Mouse (Mus musculus) embryo, embryonic 11 days (tissue): ENCODE results near the gene Nek1.

Experiments
- DNase-seq: peaks from one replicate; pipeline ENCODE4 v3.0.0-alpha.2; 2015

Nek1 gene

GRCm38 (mm10) chr8:61161461-61162185 is 168.6 kb downstream of the Nek1 start:
- no peak for DNase-seq

GRCm38 (mm10) chr8:61162186-61162566 is 169.2 kb downstream of the Nek1 start:
- DNase-seq: no peak

DNA sequence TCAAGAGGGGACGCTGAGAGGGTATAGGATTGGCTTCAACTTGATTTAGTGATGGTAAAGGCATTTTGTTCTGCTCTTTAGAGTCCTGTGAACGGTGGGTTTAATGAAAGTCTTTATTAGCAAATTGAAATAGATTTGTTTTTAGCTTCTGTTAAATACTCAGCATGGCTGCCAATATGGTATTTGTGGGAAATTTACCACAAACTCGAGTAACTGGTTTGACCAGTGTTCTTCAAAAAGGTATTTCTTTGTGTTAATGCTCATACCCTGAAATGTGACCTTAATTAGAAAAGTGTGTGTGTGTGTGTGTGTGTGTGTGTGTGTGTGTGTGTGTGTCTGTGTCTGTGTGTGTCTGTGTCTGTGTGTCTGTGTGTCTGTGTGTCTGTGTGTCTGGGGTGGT is 178.6 kb downstream of the Nek1 start:
- no peak for DNase-seq

DNA sequence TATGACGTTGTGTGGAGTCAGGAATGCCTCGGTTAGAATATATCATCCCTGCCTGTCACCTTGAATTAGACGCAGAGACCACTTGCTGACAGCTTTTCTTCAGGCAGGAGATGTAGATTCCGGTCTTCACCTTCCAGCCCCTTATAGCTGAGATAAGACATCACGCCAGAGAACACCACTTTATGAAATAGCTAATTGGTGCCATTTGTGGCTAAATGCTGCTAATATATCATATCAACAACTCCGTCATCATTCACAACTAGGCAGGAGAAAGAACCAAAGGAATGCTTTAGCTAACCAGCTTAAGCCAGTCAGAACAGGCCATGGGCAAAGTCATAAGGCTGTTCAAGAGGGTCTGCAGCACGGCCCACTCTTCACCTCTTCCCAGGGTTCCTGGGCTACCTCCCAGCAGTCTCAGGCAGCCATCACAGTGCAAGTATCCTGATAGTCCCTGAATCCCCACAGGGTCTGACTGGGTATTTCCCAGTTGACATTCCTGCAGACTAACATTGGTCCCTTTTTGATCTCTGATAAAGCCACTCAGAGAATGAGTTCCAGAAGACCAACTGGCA is 181.0 kb downstream of the Nek1 start:
- peak; percentile 16 for DNase-seq

DNA sequence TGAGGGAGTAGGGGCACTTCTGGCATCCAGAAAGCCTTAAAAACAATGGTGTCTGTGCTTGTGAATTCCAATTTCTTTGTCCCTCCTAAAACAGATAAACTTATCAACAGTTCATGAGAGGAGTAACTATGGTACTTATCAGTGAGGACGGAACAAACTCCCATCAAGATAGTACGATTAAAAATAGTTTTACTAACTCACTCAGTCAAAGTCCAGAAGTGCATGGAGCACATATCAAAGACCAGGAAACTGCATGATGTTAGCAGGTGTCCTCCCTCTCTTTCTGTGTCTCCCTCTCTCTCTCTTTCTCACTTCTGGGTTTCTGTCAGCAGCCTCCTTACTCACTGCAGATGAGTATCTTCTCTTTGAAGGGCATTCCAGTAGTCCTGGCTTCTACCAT is 182.9 kb downstream of the Nek1 start:
- no peak for DNase-seq

GRCm38 (mm10) chr8:61177680-61178593 is 184.9 kb downstream of the Nek1 start:
- no peak for DNase-seq

- peak; percentile 16 for DNase-seq
Observed at GRCm38 (mm10) chr8:61178594-61179140, 185.7 kb downstream of the Nek1 start.
